Mouse (Mus musculus) forebrain, embryonic 12.5 days (tissue): Measurements from ENCODE around the gene Scrn1. TPM values are rescaled to one million over a fixed set of nuclear protein-coding genes. Genes with fewer than 3 reads are reported as not detected.

ENCODE experiments used
- ATAC-seq: fragments of 200-750 bp; cut with Nextera tagmentation; 2 replicates; pipeline ENCODE4 v1.8.0; 2017; ENCODE audit warnings: moderate TSS enrichment; ENCODE audit not compliant: low FRiP score
- H3K27ac ChIP-seq: fragments of 300-500 bp; sonication (generic); 2 replicates; pipeline ENCODE4 v1.5.1; 2016; ENCODE audit warnings: mild to moderate bottlenecking
- H3K27me3 ChIP-seq: fragments of 300-500 bp; sonication (generic); 2 replicates; pipeline ENCODE4 v1.6.1; 2016; ENCODE audit warnings: mild to moderate bottlenecking
- H3K36me3 ChIP-seq: fragments of 300-500 bp; sonication (generic); replicated peaks from 2 replicates; pipeline ENCODE4 v1.6.1; 2016; ENCODE audit warnings: mild to moderate bottlenecking
- H3K4me1 ChIP-seq: fragments of 300-500 bp; sonication (generic); 2 replicates; pipeline ENCODE4 v1.6.1; 2016
- H3K4me2 ChIP-seq: fragments of 300-500 bp; sonication (generic); 2 replicates; pipeline ENCODE4 v1.6.1; 2016; ENCODE audit warnings: mild to moderate bottlenecking, moderate library complexity
- H3K4me3 ChIP-seq: fragments of 300-500 bp; sonication (generic); replicated peaks from 2 replicates; pipeline ENCODE4 v1.5.1; 2016; ENCODE audit warnings: mild to moderate bottlenecking
- H3K9ac ChIP-seq: fragments of 300-500 bp; sonication (generic); 2 replicates; pipeline ENCODE4 v1.6.1; 2016; ENCODE audit warnings: mild to moderate bottlenecking
- H3K9me3 ChIP-seq: fragments of 300-500 bp; sonication (generic); 2 replicates; pipeline ENCODE4 v1.6.1; 2016
- WGBS: fragments of 180-500 bp; shearing (Covaris S2); methylation state at CpG from one replicate; pipeline ENCODE4 v1.1.7; 2016; 5-methylcytosine and 5-hydroxymethylcytosine counted together
- polyA plus RNA-seq: library from polyadenylated mRNA; unstranded; fragments of >200 nt; fragmentation: Nextera tagmentation; extraction: Ambion mirVana; gene quantifications from 2 replicates; pipeline ENCODE4 v1.2.1, GENCODE M21; 2016

Scrn1 gene
- polyA plus RNA-seq, 1 experiment from 2014 or later, result 119 TPM

DNA sequence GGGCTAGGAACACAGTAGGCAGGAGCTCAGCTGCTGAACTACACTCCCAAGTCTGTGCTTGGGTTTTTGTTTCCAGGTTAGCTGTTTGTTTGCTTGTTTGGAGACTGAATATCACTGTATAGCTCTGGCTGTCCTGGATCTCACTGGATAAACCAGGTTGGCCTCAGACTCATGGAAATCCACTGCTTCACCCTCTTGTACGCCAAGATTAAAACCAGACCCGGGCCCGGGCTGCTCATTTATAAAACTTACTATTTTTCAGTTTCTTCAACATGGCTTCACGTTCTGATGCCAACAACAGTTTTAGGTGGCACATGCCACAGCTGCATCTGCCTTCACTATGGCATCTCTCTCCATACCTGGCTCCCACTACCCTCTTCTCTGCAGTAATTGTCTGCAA lies 2.7 kb downstream of the Scrn1 start:
- 91% methylated on average over 4 of the region's 4 CpGs for WGBS
- peak overlapping the region; percentile 74 for H3K4me2 ChIP-seq
- ATAC-seq, result no peak
- no peaks in the 10 kb centered on the region for H3K36me3 ChIP-seq
- peaks cover 61% of the 10 kb centered on the region for H3K4me1 ChIP-seq
- H3K4me3 ChIP-seq, result peak overlapping the region; percentile 71
- peak overlapping the region; percentile 2; the same call in 1 of the 2 replicates for H3K27ac ChIP-seq
- H3K9ac ChIP-seq, result peak overlapping the region; percentile 88; the same call in 1 of the 2 replicates
- no peaks in the 10 kb centered on the region for H3K27me3 ChIP-seq
- H3K9me3 ChIP-seq, result no peaks in the 10 kb centered on the region

DNA sequence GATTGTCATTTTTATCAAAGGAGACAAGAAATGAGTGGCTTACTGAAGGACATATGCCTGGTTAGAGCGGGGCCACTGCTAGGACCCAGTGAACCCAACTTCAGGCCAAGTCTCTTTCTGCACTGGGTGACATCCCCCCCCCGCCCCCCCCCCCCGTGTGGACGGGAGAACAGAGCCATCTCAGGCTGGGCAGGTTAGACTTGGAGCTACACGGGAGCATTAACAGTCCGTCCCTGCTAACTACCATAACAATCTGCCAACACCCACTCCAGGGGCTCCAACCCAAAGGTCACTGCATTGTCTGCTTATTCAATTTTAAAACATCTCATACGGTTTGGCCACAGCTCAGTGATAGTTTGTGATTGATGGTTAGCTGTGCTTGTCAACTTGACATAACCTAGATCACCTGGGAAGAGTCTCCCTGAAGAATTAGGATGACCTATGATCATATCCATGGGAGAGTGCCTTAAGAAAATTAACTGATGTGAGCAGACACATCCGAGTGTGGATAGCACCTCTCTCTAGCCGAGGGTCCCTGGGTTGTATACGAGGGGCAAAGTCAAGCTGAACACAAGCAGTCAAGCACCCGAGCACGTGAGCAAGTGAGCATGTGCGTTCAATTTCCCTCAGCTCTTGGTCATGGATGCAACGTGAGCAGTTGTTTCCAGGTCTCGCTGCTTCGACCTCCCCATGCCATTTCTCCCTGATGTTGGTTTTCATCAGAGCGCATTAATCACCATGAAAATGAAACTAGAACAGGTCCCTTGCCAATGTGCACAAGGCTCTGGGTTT lies 4.1 kb downstream of the Scrn1 start:
- Histone ChIP-seq H3K4me3 (no peak overlapping the region), H3K4me2 (no peak overlapping the region), H3K9ac (no peak overlapping the region), H3K36me3 (0 out of 2 replicates have a peak, but pooled peaks cover 6% of the 10 kb centered on the region), H3K9me3 (no peaks in the 10 kb centered on the region), H3K4me1 (peaks cover 54% of the 10 kb centered on the region), H3K27ac (no peak overlapping the region; the same call in 1 of the 2 replicates), H3K27me3 (no peaks in the 10 kb centered on the region)
- no peak for ATAC-seq
- WGBS, result 86% methylated on average over 14 of the region's 17 CpGs

DNA sequence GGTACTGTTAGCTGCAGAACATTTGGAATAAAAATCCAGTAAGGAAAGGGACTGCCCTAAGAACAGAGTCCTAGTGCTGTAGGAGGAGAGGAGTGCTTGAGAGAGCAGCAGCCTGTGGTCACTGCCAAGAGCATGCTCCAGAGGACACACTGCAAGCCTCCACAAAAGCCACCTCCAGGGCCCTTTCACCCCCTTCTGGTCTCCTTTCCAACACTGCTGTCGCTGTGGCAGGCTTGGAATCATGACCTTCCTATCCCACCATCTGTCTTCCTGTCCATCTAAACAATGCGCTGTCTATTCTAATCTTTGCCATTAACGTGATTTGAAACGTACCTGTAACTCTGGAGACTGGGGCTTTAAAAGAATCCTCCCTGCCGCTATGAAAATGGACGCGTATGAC lies 7.8 kb downstream of the Scrn1 start:
- no peak overlapping the region for H3K9ac ChIP-seq
- H3K27me3 ChIP-seq, result no peaks in the 10 kb centered on the region
- 0 out of 2 replicates have a peak, but pooled peaks cover 6% of the 10 kb centered on the region for H3K36me3 ChIP-seq
- H3K4me2 ChIP-seq, result no peak overlapping the region
- no peak overlapping the region for H3K4me3 ChIP-seq
- H3K4me1 ChIP-seq, result peaks cover 53% of the 10 kb centered on the region
- 76% methylated on average over 7 of the region's 7 CpGs for WGBS
- ATAC-seq, result no peak
- H3K27ac ChIP-seq, result 0 out of 2 replicates have a peak overlapping the region, but pooled peaks have one; percentile 13
- H3K9me3 ChIP-seq, result no peaks in the 10 kb centered on the region

DNA sequence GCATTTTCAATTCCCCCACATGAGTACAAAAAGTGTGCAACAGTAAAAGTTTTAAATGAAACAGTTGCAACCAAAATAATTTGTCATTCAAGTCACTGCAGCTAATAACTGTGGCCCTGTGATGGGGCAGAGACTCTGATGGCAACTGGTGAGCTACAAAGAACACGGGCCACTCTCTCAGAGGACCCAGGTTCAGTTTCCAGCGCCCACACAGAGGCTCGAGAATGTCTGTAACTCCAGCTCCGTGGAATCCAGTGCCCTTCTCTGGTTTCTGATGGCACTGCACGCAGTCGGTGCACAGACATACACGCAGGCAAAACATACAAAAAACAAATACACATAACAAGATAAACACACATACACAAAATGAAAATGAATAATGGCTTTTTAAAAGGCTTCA lies 8.6 kb downstream of the Scrn1 start:
- Histone ChIP-seq H3K4me2 (no peak overlapping the region), H3K36me3 (0 out of 2 replicates have a peak, but pooled peaks cover 6% of the 10 kb centered on the region), H3K27me3 (no peaks in the 10 kb centered on the region), H3K9me3 (no peaks in the 10 kb centered on the region), H3K4me1 (peaks cover 52% of the 10 kb centered on the region), H3K4me3 (no peak overlapping the region), H3K9ac (no peak overlapping the region), H3K27ac (no peak overlapping the region)
- no peak for ATAC-seq
- 92% methylated on average over 7 of the region's 7 CpGs for WGBS

DNA sequence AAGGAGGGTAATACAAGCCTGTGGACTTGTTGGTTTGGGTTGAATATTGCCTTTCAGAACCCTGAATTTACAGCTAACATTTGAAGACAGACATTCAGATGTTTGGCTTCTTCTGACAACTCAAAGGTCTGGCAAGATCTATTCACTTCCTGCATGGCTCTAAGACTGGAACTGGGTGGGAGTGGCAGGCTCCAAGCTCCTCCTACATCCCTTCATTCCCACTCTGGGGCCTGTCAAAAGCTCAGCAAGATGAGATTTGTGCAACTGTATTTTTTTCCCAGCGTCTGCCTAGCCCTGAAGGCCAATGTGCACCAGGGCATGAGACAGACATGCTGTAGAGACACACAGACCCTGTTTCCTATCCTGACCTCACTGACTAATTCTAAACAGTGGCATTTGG lies 10.5 kb downstream of the Scrn1 start:
- peaks cover 64% of the 10 kb centered on the region for H3K4me1 ChIP-seq
- no peaks in the 10 kb centered on the region for H3K27me3 ChIP-seq
- H3K4me2 ChIP-seq, result no peak overlapping the region
- H3K4me3 ChIP-seq, result no peak overlapping the region
- H3K36me3 ChIP-seq, result 0 out of 2 replicates have a peak, but pooled peaks cover 6% of the 10 kb centered on the region
- WGBS, result 41% methylated on average over 1 of the region's 1 CpGs
- no peak overlapping the region for H3K9ac ChIP-seq
- H3K9me3 ChIP-seq, result no peaks in the 10 kb centered on the region
- no peak for ATAC-seq
- H3K27ac ChIP-seq, result peak overlapping the region; percentile 85

DNA sequence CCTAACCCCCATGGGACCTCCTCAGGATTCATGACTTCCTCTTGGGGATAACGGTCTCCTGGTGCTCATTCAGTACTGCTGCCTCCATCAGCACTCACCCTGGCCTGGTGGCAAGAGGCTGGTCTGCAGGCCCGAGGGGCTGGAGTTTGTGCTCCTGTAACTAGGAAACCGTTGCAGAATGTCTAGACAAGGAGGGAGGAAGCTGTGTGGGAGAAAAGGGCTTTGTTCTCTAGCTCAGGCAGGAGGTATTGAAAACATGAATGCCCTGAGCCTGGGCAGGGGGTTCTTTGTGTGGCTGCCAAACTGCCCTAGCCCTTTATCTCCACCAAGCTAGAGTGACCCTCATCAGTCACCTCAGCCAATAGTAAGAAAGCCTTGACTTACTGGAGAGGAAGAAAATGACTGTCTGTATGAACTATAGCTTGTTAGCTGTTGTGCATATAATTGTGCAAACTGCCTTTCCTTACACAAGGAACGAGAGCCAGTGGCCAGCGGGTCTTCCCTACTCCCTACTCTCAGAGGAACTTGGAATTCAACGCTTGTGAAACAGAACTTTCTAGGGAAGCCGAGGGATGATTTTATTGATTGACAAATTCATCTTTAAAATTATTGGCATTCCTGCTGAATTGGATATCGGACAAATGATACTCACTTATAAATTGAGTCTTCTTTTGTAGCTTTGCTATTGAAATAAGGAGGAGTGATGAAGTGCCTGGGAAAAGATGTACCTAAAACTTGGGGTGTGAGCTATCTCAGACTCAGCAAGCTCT lies 11.8 kb downstream of the Scrn1 start:
- WGBS, result 6% methylated on average over 8 of the region's 8 CpGs
- Histone ChIP-seq H3K9me3 (no peaks in the 10 kb centered on the region), H3K9ac (no peak overlapping the region), H3K4me1 (peaks cover 66% of the 10 kb centered on the region), H3K36me3 (0 out of 2 replicates have a peak, but pooled peaks cover 6% of the 10 kb centered on the region), H3K4me3 (no peak overlapping the region), H3K27ac (peak overlapping the region; percentile 85), H3K27me3 (no peaks in the 10 kb centered on the region), H3K4me2 (peak overlapping the region; percentile 15)
- peak; percentile 86 for ATAC-seq

DNA sequence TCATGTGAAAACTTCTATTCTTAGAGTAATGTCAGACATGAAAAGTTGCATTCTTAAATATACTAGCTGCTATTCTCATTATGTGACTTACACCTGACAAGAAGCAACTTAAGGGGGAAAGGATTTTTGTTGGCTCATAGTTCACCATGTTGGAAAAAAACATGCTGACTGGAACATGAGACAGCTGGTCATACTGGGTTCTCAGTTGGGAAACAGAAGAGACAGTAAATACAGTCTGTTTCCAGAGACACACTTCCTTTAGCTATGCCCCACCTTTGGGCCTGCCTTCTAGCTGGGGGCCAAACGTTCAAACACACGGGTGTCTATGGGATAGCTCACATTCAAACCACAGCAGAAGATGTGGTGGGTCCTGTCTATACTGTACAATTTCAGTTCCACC lies 12.7 kb downstream of the Scrn1 start:
- 0 out of 2 replicates have a peak, but pooled peaks cover 6% of the 10 kb centered on the region for H3K36me3 ChIP-seq
- peak overlapping the region; percentile 85 for H3K27ac ChIP-seq
- no peaks in the 10 kb centered on the region for H3K9me3 ChIP-seq
- peak overlapping the region; percentile 15 for H3K4me2 ChIP-seq
- no peak overlapping the region for H3K9ac ChIP-seq
- WGBS, result 32% methylated on average over 2 of the region's 2 CpGs
- H3K27me3 ChIP-seq, result no peaks in the 10 kb centered on the region
- no peak overlapping the region for H3K4me3 ChIP-seq
- ATAC-seq, result no peak
- peaks cover 71% of the 10 kb centered on the region for H3K4me1 ChIP-seq

DNA sequence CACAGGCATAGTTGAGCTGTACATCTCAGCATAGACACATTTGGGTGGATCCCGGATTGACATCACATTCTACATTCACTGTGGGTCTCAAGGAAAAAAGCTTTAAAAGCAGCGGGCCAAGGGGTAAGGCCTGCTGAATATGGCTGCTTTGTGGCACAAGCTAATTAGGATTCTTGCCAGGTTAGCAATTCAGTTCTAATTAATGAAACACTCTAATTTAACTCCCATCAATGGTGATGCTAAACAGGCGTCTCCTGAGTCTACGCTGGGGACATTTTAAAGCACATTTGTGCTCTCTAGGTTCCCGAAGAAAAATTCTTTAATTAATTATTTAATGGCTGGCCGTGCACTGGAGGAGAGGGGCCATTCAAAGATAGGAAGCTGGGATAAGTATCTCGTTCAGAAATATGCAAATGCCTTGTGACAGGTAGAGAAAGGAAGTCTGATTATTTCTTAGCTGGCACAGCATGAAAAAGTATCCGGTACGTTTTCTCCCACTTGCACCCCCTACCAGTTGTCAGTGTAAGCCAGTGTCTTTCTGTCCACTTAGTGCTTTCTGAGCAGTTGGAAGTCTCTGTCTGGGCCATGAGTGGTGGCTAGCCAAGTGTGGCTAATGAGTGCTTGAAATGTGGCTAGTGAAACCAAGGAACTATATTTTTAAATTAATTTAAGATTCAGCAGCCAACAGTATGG lies 13.4 kb downstream of the Scrn1 start:
- H3K9me3 ChIP-seq, result no peaks in the 10 kb centered on the region
- H3K9ac ChIP-seq, result no peak overlapping the region
- 14% methylated on average over 9 of the region's 9 CpGs for WGBS
- H3K27me3 ChIP-seq, result no peaks in the 10 kb centered on the region
- 0 out of 2 replicates have a peak, but pooled peaks cover 4% of the 10 kb centered on the region for H3K36me3 ChIP-seq
- H3K4me3 ChIP-seq, result no peak overlapping the region
- H3K27ac ChIP-seq, result peak overlapping the region; percentile 87
- no peak overlapping the region for H3K4me2 ChIP-seq
- ATAC-seq, result peak; percentile 82
- H3K4me1 ChIP-seq, result peaks cover 72% of the 10 kb centered on the region

DNA sequence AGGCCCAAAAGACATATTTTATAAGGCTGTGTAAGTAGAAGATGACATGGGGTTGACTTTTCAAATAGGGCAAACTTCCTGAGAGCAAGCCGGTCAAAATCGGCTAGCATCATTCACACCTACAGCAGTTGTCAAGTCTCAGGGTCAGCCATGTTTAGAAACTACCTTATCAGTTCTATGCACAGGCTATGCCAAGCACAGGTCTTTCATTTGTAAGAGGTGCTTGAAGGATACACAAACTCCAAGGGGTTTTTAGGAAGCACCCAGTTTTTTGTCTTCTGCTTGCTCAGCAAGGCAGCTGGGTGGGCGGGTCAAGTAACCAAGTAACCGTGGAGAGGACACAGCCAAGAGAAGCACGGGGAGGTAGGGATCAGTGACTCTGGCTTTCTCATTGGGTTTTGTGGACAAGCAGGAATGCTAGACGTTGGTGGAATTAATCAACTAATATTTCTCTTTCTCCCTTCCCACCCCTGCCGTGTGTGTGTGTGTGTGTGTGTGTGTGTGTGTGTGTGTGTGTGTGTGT lies 15.4 kb downstream of the Scrn1 start:
- Histone ChIP-seq H3K9ac (no peak overlapping the region), H3K4me1 (peaks cover 68% of the 10 kb centered on the region), H3K4me3 (no peak overlapping the region), H3K36me3 (peaks cover 8% of the 10 kb centered on the region), H3K27ac (no peak overlapping the region), H3K4me2 (no peak overlapping the region), H3K27me3 (no peaks in the 10 kb centered on the region), H3K9me3 (no peaks in the 10 kb centered on the region)
- WGBS, result 68% methylated on average over 7 of the region's 7 CpGs
- ATAC-seq, result no peak

DNA sequence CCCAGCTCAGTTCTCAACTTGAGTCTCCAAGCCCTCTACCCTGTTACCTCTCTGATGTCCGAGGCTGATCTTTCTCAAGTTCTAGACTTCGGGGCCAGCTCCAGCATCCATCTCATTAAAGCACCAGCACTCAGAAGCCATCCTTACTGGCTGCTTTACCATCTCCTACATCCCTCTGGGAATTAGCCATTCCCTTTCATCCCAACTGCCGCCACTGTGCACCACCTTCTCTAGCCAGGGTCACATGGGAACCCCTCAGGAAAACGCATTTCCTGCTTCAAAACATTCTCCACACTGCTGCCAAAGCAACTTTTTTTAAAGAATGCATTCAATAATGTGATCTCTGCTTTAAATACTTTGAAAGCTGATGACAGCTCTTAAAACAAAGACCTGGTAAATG lies 17.0 kb downstream of the Scrn1 start:
- Histone ChIP-seq H3K9me3 (no peaks in the 10 kb centered on the region), H3K9ac (no peak overlapping the region), H3K4me3 (no peak overlapping the region), H3K27ac (no peak overlapping the region), H3K4me1 (peaks cover 53% of the 10 kb centered on the region), H3K36me3 (peaks cover 20% of the 10 kb centered on the region), H3K4me2 (no peak overlapping the region), H3K27me3 (no peaks in the 10 kb centered on the region)
- no peak for ATAC-seq
- 59% methylated on average over 4 of the region's 4 CpGs for WGBS

DNA sequence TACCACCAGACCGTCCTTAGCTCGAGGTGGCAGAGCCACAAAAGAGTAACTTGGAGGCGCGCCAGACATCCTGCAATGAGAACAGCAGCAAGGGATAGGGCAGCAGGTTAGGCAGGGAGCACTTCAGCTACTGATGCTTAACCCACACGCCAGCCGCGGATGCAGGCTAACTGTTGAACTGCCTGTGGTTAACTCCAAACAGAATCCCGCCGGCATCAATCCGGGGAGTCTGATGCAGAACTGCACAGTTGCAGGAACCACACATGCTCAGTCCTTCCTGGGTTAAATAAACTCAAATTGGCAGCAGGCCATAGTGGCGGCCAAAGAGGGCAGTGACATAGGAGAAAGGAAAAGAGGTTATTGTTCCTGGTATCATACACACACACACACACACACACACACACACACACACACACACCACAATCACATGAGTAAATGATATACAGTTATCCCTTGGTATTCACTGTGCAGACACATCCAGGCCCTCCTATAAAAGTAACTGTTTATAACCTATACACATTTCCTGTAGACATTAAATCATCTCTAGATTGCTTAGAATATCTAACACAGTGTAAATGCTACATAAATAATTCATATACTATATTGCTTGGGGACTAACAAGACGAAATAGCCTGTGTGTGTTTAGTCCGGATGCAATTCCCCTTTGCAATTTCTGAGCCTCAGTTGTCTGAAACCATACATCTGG lies 17.8 kb downstream of the Scrn1 start:
- WGBS, result 71% methylated on average over 13 of the region's 13 CpGs
- no peak overlapping the region for H3K4me2 ChIP-seq
- 0 out of 2 replicates have a peak overlapping the region, but pooled peaks have one; percentile 26 for H3K27ac ChIP-seq

More for the DNA sequence above, 17.8 kb downstream of the Scrn1 start:
- no peak for ATAC-seq
- no peak overlapping the region for H3K9ac ChIP-seq
- H3K27me3 ChIP-seq, result no peaks in the 10 kb centered on the region
- peaks cover 44% of the 10 kb centered on the region for H3K4me1 ChIP-seq
- no peaks in the 10 kb centered on the region for H3K9me3 ChIP-seq
- no peak overlapping the region for H3K4me3 ChIP-seq
- H3K36me3 ChIP-seq, result peaks cover 27% of the 10 kb centered on the region
